Mouse (Mus musculus) MEL (cell line): ENCODE data around the gene Srpk3.

Experiments
- CHD1 ChIP-seq: IDR thresholded peaks from 2 replicates; pipeline ENCODE4 v1.6.1; 2012; ENCODE audit warnings: low read depth, mild to moderate bottlenecking, inconsistent platforms, low read length, improper control_type of control experiment
- CTCF ChIP-seq, 3 experiments: IDR thresholded peaks in 2 of 3; conservative IDR thresholded peaks in 1 of 3; 2 replicates each; pipeline ENCODE4 v1.5.1; 2011 to 2012; ENCODE audit warnings: low read length in 3 of 3, low read depth in 2 of 3, mild to moderate bottlenecking in 2 of 3, improper control_type of control experiment in 1 of 3, inconsistent platforms in 1 of 3, mixed read lengths in 1 of 3, moderate library complexity in 1 of 3; ENCODE audit not compliant: control insufficient read depth in 1 of 3, insufficient read depth in 1 of 3, poor library complexity in 1 of 3, severe bottlenecking in 1 of 3
- E2F4 ChIP-seq: IDR thresholded peaks from 2 replicates; pipeline ENCODE4 v1.6.1; 2011; ENCODE audit warnings: low read depth, low read length, improper control_type of control experiment, borderline replicate concordance
- MAFK ChIP-seq: IDR thresholded peaks from 2 replicates; pipeline ENCODE4 v1.6.1; 2011; ENCODE audit warnings: low read depth, mild to moderate bottlenecking, low read length, improper control_type of control experiment, borderline replicate concordance
- MAX ChIP-seq: IDR thresholded peaks from 2 replicates; pipeline ENCODE4 v1.6.1; 2011; ENCODE audit warnings: low read length, improper control_type of control experiment
- MXI1 ChIP-seq: IDR thresholded peaks from 2 replicates; pipeline ENCODE4 v1.6.1; 2011; ENCODE audit warnings: mild to moderate bottlenecking, low read depth, low read length, improper control_type of control experiment
- MYC ChIP-seq: IDR thresholded peaks from 2 replicates; pipeline ENCODE4 v1.6.1; 2011; ENCODE audit warnings: low read depth, mild to moderate bottlenecking, low read length, improper control_type of control experiment, moderate library complexity
- NRF1 ChIP-seq: IDR thresholded peaks from 2 replicates; pipeline ENCODE4 v1.6.1; 2014; ENCODE audit warnings: low read depth, mild to moderate bottlenecking, inconsistent platforms, low read length, improper control_type of control experiment, moderate library complexity; ENCODE audit not compliant: poor library complexity, insufficient read depth, severe bottlenecking
- POLR2A ChIP-seq, 2 experiments: IDR thresholded peaks; 2 replicates each; pipeline ENCODE4 v1.6.1; 2011 to 2012; ENCODE audit warnings: low read length in 2 of 2, mild to moderate bottlenecking in 2 of 2, control low read depth in 1 of 2, improper control_type of control experiment in 1 of 2, low read depth in 1 of 2, moderate library complexity in 1 of 2; ENCODE audit not compliant: control insufficient read depth in 1 of 2, insufficient read depth in 1 of 2, poor library complexity in 1 of 2
- TAL1 ChIP-seq: IDR thresholded peaks from 2 replicates; pipeline ENCODE4 v1.6.1; 2012; ENCODE audit warnings: mild to moderate bottlenecking, inconsistent platforms, low read length, moderate library complexity, mixed read lengths

DNA sequence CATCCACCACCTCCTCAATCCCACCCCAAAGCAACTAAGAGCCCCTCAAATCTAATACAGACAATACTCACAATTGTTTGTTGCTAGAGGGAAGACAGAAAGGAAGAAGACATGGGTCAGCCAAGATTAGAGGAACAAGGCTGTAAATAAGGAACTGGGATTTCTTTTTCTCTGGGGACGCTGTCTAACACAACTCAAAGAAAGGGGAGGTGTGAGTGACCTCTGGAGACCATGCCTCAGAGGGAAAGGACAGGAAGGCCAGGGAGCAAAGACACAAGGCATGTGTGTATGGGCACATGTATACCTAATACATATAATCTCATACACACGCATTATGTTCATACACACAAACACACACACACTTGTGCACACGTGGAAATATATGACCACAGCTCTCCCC, 8.0 kb downstream of the Srpk3 start:
- TF ChIP-seq E2F4 (no peak), CTCF (IDR thresholded peaks at IDR 0.05 in 2 of 3, conservative IDR thresholded peaks at IDR 0.05 in 1 of 3; ENCODE audit: control insufficient read depth in 1 of 3, insufficient read depth in 1 of 3, low read depth in 2 of 3, low read length in 3 of 3, poor library complexity in 1 of 3, severe bottlenecking in 1 of 3) (no peak), MXI1 (no peak), MYC (no peak), NRF1 (no peak), MAFK (no peak), POLR2A (IDR thresholded peaks at IDR 0.05; ENCODE audit: control insufficient read depth in 1 of 2, insufficient read depth in 1 of 2, low read depth in 1 of 2, low read length in 2 of 2, poor library complexity in 1 of 2) (no peak), MAX (no peak), TAL1 (no peak), CHD1 (no peak)
